In genomic region chr19:49299351-49300271, GRCm38 (mm10) we compare ENCODE assay signal across 9 mouse cellular contexts.
DNase-seq lines count a peak whose midpoint lies in the region; ATAC-seq lines count a peak whose summit lies in the region.
"Had no signal": no experiment of that assay in that cellular context is flagged by ENCODE, and none has a peak within 500 bp of the region (broad histone marks: within the 10 kb centered on the region; RNA-seq: fewer than 3 reads in every experiment).

No protein-coding gene starts in this region.

- 35% methylated on average over 10 of the region's 10 CpGs for WGBS in heart, embryonic 16.5 days
- WGBS in limb, embryonic 15.5 days: 35% methylated on average over 10 of the region's 10 CpGs

- H3K4me3 ChIP-seq in heart, embryonic 16.5 days (ENCODE audit: low read length): no peak overlapping the region
- 0 out of 2 replicates have a peak overlapping the region, but pooled peaks have one; percentile 10 for H3K4me3 ChIP-seq in limb, embryonic 15.5 days

- no peak overlapping the region for H3K9ac ChIP-seq in heart, embryonic 16.5 days (ENCODE audit: low read length)
- H3K9ac ChIP-seq in limb, embryonic 15.5 days: no peak overlapping the region

- peak; percentile 63; the same call in 1 of the 2 replicates for ATAC-seq in heart, embryonic 16.5 days (replicated peaks; ENCODE audit: extremely low read depth, insufficient read depth, low FRiP score)
- ATAC-seq in limb, embryonic 15.5 days (ENCODE audit: insufficient number of reproducible peaks, low FRiP score, low TSS enrichment, low read depth): no peak
- ATAC-seq: CD4-positive, CD25-positive, alpha-beta regulatory T cell, adult 4 months had no signal

- H3K27me3 ChIP-seq in heart, embryonic 16.5 days (ENCODE audit: control insufficient read depth, insufficient read depth, low read length): no peaks in the 10 kb centered on the region
- H3K27me3 ChIP-seq in limb, embryonic 15.5 days: no peaks in the 10 kb centered on the region

- no peaks in the 10 kb centered on the region for H3K4me1 ChIP-seq in heart, embryonic 16.5 days (ENCODE audit: control insufficient read depth, insufficient read depth, low read length)
- H3K4me1 ChIP-seq in limb, embryonic 15.5 days: no peaks in the 10 kb centered on the region; the same call in 1 of the 2 replicates

- no peaks in the 10 kb centered on the region for H3K9me3 ChIP-seq in heart, embryonic 16.5 days (replicated peaks; ENCODE audit: control insufficient read depth, low read length)
- H3K9me3 ChIP-seq in limb, embryonic 15.5 days: no peaks in the 10 kb centered on the region

- H3K27ac ChIP-seq in heart, embryonic 16.5 days (ENCODE audit: low read length): no peak overlapping the region
- H3K27ac ChIP-seq in limb, embryonic 15.5 days: no peak overlapping the region

- H3K36me3 ChIP-seq in heart, embryonic 16.5 days (ENCODE audit: control insufficient read depth, insufficient read depth): no peaks in the 10 kb centered on the region
- no peaks in the 10 kb centered on the region for H3K36me3 ChIP-seq in limb, embryonic 15.5 days

- peak; percentile 20 to 54 for DNase-seq in heart, adult 18-20 months
- no peak for DNase-seq in heart, adult 11 months
- DNase-seq in MN1 (ENCODE audit: low spot score): peak; percentile 86
- DNase-seq in urinary bladder, adult 2 months (ENCODE audit: low spot score): no peak
- DNase-seq in urinary bladder, postnatal 14 days (ENCODE audit: low spot score): no peak
- no peak for DNase-seq in ovary, adult 18-20 months (ENCODE audit: low spot score)

- H3K4me2 ChIP-seq in heart, embryonic 16.5 days (ENCODE audit: low read depth, low read length): peak overlapping the region; percentile 27; the same call in 1 of the 2 replicates
- no peak overlapping the region for H3K4me2 ChIP-seq in limb, embryonic 15.5 days

Comparison
In these comparisons a context has a peak if more than half of its experiments do, and no peak if none do; other contexts are left out.
1. DNase-seq: peak in heart, adult 18-20 months (2 of 2) and MN1 (single experiment); none in heart, adult 11 months (single experiment), urinary bladder, adult 2 months (single experiment), urinary bladder, postnatal 14 days (single experiment) and ovary, adult 18-20 months (single experiment).